Mouse (Mus musculus): ENCODE results near the gene Fmnl3. TPM values are rescaled to one million over a fixed set of nuclear protein-coding genes. Genes with fewer than 3 reads are reported as not detected.

The Fmnl3 gene
- polyA plus RNA-seq, 2 experiments from 2014 or later, result 7.7 to 16.0 TPM

DNA sequence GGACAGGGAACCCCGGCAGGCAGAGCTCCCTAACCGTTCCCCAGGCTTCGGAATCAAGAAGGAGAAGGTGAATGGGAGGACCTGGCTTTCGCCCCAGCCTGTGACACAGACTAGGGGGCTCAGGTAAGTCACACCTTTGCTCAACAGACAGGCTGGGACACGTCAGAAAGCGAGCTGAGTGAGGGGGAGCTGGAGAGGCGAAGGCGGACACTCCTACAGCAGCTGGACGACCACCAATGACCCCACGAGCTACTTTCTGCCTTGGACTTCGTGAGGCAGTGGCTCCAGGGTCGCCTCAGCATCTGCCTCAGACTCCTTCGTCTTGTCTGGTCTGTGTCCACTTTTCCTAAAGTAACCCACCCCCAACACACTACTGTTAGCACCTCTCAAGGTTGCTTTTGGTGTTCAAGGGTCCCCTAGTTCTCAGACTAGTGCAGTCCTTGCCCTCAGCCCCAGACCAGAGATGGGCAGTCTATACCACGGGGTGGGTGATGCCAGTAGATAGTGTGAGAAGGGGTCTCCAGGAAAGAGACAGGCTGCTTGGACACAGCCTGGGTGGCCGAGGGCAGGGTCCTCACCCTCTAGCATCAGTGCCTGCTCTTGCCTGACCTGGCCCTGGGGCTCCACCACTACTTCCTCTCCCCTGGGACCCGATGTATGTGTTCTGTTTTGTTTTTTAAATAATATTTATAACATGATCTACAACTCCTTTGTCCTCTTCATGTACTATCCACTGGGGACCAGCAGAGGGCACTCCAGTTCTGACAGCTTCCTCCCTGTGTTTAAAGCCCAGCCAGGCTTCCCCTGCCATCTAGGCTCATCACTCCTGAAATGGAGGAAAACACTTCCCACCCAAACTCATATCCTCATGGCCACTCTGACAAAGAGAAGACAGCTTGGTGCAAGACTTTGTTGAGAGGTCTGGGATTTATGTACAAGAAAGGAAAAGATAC is 53.7 kb downstream of the Fmnl3 start:
- peak; percentile 82 for ATAC-seq

DNA sequence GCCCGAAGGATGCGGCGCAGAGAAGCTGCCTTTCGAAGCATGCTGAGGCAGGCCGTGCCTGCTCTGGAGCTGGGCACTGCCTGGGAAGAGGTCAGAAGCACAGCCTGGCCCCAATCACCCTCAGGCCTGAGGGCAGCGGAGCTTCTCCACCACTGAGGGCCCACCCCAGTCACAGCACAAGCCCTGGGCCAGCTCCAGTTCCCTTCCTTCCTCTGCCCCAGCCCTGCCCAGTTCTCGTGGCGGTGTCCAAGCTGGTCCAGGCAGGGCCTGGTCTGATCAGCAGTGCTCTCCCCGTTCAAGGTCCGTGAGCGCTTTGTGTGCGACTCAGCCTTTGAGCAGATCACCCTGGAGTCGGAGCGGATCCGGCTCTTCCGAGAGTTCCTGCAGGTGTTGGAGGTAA is 55.4 kb downstream of the Fmnl3 start:
- ATAC-seq, result no peak

DNA sequence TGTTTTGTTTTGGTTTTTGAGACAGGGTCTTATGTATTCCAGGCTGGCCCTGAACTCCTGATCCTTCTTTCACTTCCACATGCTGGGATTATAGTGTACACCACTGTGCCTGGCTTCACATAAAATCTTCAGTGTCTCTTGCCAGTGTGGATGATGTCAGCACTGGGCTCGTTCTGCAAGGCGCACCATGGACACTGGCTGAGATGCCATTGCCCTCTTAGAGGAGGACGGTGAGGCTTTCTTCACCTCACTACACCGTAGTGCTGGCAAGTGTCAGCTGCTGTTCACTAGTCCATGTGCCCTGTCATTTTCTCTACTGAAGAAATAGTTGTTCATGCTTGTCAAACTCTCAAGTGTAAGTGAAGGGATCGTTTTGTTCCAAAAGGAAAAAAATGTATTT is 59.7 kb downstream of the Fmnl3 start:
- ATAC-seq, result no peak

DNA sequence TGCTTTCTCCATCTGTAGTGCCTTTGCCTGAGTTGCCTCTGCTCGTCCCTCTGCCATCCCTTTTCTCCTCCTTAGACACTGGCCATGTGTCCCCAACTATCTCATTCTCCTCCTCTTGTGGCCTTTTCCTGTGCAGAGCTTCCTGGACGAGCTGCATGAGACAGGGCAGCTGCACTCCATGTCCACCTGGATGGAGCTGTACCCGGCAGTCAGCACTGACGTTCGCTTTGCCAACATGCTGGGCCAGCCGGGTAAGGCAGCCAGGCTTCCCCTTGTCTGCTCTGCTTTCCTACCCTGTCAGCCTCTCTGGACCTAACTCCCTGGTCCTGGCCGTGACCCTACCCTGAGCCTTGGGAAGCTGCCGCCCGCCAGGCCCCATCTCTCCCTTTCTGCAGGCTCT is 60.7 kb downstream of the Fmnl3 start:
- ATAC-seq, result no peak

DNA sequence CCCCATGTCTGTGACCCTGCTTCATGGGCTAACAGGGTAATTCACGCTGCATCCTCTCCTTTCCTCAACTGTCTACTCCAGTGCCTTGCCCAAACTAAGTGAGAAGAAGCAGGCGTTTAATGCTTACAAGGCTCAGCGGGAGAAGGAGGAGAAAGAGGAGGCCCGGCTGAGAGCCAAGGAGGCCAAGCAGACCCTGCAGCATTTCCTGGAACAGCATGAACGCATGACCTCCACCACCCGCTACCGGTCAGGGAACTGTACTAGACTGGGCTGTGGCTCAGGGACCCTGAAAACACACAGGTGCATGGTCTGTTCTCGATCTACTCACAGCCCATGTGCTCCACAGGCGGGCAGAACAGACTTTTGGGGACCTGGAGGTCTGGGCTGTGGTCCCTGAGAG is 62.8 kb downstream of the Fmnl3 start:
- no peak for ATAC-seq

DNA sequence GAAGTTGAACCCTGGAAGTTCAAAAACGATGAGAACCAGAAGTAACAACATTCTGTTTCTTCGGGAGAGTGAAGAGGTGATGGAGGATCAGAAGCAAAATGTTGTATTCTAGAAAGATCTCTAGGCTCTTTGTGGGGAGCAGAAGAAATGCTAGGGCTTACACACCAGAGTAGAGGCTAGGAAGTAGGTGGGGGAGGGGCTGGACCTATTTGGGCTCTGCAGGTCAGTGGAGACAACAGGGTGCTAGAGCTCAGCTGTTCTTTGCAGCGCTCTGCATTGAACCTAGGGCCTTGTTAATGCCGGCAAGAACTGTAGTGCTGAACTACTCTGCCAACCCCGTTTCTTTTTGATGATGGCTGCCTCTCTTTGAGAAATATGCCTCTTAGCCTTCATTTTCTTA is 74.1 kb downstream of the Fmnl3 start:
- no peak for ATAC-seq

DNA sequence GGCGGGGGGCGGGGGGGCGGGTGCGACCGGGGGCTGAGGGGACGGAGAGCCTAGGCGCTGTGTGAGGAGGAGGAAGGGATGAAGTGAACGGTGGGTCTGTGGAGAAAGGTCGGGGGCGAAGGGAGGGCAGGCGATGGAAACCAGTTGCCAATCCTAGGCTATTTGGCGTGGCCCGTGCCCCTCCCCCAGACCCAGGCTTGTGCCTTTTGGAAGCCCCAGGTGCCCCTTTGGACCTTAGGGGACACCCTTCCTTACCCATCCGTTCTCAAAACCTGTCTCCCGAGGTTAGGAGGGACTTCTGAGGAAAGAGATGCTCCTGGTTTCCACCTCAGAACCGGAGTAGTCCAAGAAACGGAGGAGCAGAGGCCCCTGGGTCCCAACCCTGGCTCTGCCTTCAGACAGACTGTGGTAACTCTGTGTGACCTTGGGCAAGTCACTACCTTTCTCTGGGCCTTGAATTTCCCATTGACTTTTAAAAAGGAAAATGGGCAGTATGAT is 74.7 kb downstream of the Fmnl3 start, which contains the start of gene Fam186b:
Gene Fam186b (minus strand): TSS at position 405 of the 498 bp plus-strand sequence.
- no peak for ATAC-seq

DNA sequence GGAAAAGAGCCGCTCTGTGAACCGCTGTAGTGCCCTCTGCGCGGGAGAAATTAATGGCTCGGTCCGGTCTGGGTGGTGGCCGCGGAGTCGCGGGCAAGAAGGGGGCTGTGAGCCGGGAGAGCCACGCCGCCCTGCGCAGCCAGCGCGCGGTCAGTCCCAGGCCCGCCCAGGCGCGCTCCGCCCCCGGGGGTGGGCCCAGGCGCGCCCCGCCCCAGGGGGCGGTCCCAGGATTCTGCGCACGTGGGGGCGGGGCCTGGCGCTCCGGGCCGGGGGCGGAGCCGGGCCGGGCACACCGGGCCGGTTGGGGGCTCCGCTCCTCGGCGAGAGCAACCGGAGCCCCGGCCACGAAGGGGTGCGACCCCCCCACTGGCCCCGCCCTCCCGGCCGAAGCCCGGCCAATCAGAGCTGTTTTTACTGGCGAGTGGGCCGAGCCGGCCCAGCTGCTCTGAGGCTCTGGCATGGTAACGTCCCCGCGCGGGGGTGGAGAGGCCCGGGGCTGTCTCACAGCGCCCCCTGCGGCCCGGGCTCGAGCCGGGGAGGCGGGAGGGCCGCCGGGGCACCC is 75.4 kb downstream of the Fmnl3 start, which contains the start of gene Prpf40b:
Gene Prpf40b (plus strand): TSS at position 275 of the 562 bp plus-strand sequence.
- peak; percentile 83 for ATAC-seq

DNA sequence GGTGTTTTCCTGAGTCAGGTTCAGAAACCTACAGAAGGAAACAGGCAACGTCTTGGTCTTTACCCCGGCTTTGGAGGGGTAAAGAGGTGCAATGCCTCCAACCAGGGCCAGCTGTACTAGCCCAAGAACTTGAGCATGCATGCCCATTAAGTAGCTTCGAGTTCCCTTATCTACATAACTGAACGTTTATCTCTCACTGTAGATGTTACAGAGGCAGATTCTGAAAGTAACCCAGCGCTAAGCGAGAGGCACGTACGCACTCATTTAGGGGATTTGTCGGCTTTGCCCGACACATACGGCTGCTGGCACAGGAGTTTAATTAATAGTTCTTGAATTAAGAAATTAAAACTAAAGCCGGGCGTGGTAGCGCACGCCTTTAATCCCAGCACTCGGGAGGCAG is 76.0 kb downstream of the Fmnl3 start:
- peak; percentile 49 for ATAC-seq

DNA sequence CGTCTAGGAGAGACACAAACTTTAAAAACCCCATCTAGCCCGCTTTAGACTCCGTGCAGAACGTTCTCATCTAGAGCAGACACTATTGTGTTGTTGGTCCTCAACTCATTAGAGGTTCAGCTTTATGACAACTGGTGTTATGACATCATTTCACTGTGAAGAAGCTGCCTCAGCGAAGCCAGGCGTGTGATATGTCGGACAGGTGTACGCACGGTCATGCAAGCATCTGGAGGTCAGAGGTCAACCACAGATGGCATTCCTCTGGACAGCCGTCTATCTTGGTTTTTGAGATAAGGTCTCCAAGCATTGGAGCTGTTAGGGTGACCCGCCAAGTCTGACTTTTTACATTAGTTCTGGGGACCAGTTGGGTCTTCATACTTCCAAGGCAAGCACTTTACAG is 79.7 kb downstream of the Fmnl3 start:
- ATAC-seq, result no peak

DNA sequence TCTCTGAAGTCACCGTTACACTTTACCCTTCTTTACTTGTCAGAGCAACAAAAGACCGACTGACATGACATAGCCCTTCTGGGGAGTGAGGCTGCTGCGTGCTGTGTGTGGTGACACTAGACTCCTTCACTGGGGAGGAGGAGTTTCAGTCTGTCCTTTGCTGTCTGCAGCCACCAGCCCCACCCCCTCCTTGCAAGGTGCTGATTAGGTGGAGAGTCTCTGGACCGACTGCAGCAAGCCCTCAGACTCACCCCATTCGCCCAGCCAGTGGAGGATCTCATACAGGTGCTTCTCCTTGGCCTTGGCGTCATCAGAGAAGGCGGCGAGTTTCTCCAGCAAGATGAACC is 85.1 kb downstream of the Fmnl3 start:
- ATAC-seq, result no peak

DNA sequence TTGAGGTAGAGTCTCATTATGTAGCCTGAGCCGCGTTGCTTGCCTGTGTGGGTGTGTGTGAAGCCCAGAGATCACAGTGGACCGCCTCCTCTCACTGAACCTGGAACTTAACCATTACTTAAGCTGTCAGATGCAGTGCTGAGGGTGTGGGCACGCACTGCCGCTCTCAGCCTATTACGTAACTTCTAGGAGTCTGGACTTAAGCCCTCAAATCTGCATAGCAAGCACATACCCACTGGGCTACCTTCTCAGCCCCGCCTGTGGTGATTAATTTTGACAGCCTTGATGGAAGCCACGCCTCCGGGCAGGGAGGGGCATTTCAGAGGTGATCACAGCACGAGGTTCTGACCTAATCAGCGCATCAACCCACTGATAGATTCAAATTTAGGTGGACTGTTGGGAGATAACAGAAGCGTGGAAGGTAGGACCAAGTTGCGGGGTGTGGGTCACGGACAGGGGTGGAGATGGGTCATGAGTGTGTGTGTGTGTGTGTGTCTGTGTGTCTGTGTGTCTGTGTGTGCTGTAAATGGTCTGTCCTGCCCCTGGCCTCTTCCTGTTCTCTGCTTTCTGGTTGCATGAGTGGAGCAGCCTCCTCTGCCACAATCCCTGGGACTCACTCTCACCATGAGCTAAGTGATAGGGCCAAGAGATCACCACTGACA is 85.6 kb downstream of the Fmnl3 start:
- peak; percentile 39 for ATAC-seq

DNA sequence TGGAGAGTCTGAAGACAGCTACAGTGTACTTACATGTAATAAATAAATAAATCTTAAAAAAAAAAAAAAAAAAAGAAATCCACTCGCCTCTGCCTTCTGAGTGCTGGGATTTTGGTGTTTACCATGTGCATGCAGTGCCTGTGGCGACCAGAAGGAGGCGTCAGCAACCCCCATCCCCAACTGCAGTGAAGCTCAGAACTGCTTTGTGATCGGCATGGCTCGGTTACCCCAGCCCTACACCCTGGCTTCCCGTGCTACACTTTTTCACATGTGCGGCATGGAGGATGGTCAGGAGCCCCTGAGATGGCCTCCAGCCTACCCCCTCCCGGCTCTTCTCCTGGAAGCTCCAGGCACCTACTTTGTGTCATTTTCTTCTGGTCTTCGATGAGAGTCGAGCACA is 86.8 kb downstream of the Fmnl3 start:
- no peak for ATAC-seq

DNA sequence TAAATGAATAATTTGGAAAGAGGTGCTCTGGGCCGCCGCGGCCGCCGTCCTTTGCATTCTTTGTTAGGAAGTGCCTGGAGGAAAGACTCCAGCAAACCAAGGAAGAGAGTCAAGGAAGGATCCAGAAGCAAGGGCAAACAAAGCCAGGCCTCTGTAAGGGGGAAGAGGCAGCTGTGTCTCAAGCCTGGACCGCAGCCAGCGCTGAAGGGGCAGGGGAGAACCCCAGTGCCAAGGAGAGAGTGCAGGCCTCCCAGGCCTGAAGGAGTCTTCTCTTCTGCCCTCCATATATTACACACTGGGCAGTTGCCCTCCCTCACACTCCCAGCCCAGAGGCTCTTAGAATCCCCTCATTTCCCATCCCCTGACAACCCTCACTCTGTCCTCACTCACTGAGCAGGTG is 92.0 kb downstream of the Fmnl3 start:
- no peak for ATAC-seq

DNA sequence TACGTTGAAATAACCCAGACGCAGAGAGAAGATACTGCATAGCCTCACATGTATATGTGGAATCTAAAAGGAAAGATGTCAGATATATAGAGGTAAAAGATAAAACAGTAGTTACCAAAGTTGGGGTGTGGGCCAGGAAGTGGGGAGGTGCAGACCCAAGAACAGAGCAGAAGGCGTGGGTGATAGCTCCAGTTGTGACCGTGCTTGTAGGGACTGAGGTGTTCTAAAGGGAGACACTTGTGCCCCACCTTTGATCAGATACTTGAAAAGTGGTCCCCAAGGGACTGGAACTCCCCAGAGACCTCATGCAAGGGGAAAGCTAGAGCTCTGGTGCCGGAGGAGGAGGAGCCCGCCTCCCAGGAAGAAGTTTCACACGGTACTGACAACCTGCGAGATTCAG is 94.2 kb downstream of the Fmnl3 start:
- peak; percentile 81 for ATAC-seq

Other genes starting within 250 kb of the Fmnl3 start
- under 1 TPM in 1 of 2 experiments, not detected in 1; 0.62 TPM for gene Spats2, start 244.6 kb downstream of the Fmnl3 start, polyA plus RNA-seq (2017; shearing (Covaris generic))
- 1 to 10 TPM in 1 of 2 experiments, under 1 TPM in 1; 0.22 to 1.3 TPM for gene Kcnh3, start 145.6 kb downstream of the Fmnl3 start, polyA plus RNA-seq (2017; shearing (Covaris generic))
- 10 to 100 TPM; 51.4 to 62.3 TPM for gene Mcrs1, start 118.5 kb downstream of the Fmnl3 start, polyA plus RNA-seq (2017; shearing (Covaris generic))
- gene Prpf40b, start 75.4 kb downstream of the Fmnl3 start, polyA plus RNA-seq (2017; shearing (Covaris generic)), result 10 to 100 TPM in 1 of 2 experiments, 1 to 10 TPM in 1; 9.7 to 17.7 TPM
- under 1 TPM; 0.16 to 0.18 TPM for gene Fam186b, start 74.6 kb downstream of the Fmnl3 start, polyA plus RNA-seq (2017; shearing (Covaris generic))
- 1,000 to 10,000 TPM; 1,029 to 1,509 TPM for gene Tmbim6, start 22.4 kb upstream of the Fmnl3 start, polyA plus RNA-seq (2017; shearing (Covaris generic))
- 1 to 10 TPM; 1.2 to 2.3 TPM for gene Nckap5l, start 87.3 kb upstream of the Fmnl3 start, polyA plus RNA-seq (2017; shearing (Covaris generic))
- gene Bcdin3d, start 104.2 kb upstream of the Fmnl3 start, polyA plus RNA-seq (2017; shearing (Covaris generic)), result 10 to 100 TPM; 27.9 to 41.0 TPM
- gene Faim2, start 157.7 kb upstream of the Fmnl3 start, polyA plus RNA-seq (2017; shearing (Covaris generic)), result under 1 TPM in 1 of 2 experiments, not detected in 1; 0.03 TPM
- not detected for gene Aqp2, start 208.6 kb upstream of the Fmnl3 start, polyA plus RNA-seq (2017; shearing (Covaris generic))
- not detected for gene Aqp5, start 220.3 kb upstream of the Fmnl3 start, polyA plus RNA-seq (2017; shearing (Covaris generic))
- not detected for gene Aqp6, start 230.9 kb upstream of the Fmnl3 start, polyA plus RNA-seq (2017; shearing (Covaris generic))

All from CD4-positive, CD25-positive, alpha-beta regulatory T cell, adult 4 months (primary cell).